Mouse (Mus musculus): ENCODE measurements around the gene Adrb1.

Gene Adrb1

GRCm38 (mm10) chr19:56721387-56722211 lies at the start of gene Adrb1:
TSS of gene Adrb1 (plus strand) at chr19:56722199.
- peak; percentile 18 for DNase-seq (ENCODE audit: low read depth)

DNA sequence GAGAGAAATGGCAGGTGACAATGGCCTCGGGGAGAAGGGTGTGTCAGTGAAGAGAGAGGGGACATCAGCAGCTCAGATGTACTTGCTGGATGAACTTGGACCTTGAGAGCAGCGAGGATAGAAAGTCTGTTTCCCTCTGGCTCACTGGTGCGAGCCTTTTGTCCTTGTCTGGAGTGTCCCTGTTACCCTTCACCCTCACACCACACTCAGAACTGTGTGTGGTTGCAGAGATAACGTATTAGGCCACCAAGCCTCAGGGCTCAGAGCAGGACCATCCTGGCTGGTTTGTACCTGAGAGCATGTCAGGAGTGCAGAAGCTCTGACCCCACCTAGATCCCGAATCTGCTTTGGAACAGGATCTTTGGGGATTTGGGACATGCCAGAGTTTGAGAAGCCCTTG lies 46.3 kb upstream of the Adrb1 start:
- no peak for DNase-seq (ENCODE audit: low read depth)

- DNase-seq (ENCODE audit: low read depth) = no peak
Measured at GRCm38 (mm10) chr19:56676506-56676905, 45.5 kb upstream of the Adrb1 start.

DNA sequence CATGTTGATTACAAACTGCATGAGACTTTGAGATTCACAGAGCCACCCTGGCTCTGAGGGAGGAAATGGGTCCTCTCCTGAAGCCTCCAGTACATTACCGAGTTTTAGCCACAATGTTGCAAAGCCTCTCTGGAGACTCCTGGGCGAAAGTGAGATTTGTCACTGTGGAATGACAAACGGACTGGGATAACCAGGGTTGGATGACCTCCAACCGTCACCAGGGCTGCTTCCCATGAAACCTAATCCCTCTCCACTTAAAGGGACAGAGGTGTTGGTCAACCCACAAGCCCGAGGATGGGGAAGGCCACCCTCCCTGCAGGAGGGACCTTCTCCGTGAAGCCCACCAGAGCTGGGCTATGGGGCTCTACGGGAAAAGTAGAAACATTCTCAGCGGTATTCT lies 44.4 kb upstream of the Adrb1 start:
- no peak for DNase-seq (ENCODE audit: low read depth)

DNA sequence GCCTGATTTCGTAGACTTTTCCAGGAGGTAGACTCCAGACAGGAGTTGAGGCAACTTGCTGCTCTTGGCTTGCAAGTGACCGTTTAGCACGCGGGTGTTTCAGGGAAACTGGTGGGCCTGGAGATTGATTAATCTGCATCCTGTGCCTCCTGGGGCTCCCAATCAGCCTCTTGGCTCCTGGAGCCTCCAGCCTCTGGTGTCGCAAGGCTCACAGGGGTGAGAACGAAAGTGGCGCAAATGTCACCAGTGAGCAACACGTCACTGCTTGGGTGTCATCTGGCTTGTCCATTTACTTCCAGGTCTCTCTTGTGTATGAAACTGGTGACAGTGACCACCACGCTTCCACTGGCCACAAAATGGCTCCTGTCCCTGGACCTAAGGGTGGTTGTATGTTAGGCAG lies 43.5 kb upstream of the Adrb1 start:
- no peak for DNase-seq (ENCODE audit: low read depth)

DNA sequence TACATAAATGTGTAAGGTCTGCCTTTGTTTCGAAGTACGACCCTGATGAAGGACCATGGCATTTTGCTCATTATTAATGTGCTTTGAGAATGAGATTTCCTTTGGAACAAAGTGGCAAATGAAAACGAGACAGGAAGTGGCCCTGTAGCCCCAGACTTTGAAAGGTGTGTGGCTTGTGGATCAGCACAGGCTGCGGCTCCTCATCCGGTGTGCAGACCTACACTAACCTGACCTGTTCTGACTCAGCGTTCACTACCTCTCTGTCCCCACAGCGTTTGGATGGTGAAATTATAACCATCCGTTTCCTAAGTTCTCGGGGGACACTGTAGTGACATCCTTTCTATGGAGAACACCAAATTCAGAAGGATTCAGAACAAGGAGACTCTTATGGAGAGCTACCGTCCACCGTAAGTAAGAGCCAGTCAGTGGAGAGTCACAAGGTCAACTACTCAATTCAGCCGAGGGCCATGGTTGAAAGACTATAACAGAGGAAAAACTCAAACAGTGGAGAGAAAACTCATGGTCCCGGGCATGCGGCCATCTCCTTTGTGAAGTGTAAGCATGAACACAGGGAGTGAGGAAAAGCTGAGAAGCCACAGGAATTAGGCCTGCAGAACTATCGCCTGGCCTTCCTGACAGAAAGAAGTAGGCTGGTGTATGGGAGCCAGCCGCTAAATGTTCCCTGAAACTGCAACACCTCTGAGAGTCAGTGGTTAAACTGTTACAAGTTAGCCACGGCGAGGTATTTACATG lies 42.6 kb upstream of the Adrb1 start:
- peak; percentile 48 for DNase-seq (ENCODE audit: low read depth)

- DNase-seq (ENCODE audit: low read depth) = no peak
Measured at GRCm38 (mm10) chr19:56679992-56680391, 42.0 kb upstream of the Adrb1 start.

- no peak for DNase-seq (ENCODE audit: low read depth)
Measured at GRCm38 (mm10) chr19:56682297-56682696, 39.7 kb upstream of the Adrb1 start.

DNA sequence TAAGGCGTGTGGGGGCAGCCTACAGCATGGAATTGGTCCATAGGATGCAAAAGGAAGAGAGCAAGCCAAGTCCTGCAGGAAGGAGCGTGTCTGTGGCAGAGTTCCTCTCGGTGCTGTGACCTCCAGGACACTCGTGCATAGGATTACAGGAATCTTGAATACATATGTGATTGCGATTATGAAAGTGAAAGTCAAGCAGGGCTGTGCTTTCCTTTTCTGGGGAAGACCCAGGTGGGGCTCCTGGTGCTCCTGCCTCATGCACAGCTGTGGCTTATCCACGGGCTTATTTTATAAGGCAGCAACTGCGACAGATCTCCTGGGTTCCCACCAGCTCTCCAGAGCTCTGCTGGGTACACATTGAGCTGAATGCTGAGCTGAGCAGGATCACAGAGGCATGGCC lies 39.2 kb upstream of the Adrb1 start:
- DNase-seq (ENCODE audit: low read depth) = peak; percentile 47

DNA sequence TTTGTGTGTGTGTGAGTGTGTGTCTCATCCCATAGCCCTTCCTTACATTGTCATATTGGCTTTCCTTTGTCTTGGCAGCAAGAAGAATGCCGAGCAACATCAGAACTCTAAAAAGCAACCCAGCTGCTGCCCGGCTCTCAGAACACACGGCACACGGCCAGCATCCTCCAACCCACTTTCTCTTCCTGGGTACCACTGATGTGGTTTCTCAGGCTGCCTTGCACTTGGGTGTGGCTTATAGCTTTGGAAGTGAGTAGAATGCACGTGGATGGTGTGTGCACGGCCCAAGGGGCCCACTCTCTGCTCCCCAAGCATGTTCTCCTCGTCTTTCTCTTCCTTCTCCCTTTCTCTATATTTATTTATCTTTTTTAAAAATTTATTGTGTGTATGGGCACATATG lies 36.5 kb upstream of the Adrb1 start:
- DNase-seq (ENCODE audit: low read depth) = peak; percentile 37

GRCm38 (mm10) chr19:56686218-56686617 lies 35.8 kb upstream of the Adrb1 start:
- no peak for DNase-seq (ENCODE audit: low read depth)

DNA sequence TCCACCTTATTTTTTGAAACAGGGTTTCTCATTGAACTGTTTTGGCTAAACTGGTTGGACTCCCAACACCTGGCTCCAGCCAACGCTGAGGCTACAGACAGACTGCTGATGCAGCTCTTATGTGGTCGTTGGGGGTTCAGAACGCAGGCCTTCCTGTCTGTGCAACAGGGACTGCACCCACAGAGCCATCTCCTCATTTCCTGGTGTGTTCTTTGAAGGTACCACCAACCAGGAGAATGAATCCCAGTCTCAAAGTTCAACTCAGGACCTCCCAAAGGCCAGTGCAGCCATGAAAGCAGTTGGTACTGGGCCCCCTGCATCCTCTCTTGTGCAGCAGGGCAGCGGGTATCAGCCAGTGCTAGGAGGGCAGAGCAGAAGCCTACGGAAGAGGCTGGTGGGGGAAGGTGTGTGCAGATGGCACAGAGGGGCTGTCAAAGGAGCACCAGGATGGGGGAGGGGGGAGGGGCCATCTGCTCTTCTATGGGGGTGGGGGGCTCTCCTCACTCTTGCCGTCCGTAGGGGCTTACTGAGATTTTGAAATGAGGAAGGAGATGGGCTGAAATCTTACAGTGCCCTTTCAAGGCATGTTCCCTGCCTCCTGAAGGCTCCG lies 34.9 kb upstream of the Adrb1 start:
- DNase-seq (ENCODE audit: low read depth) = peak; percentile 10

GRCm38 (mm10) chr19:56687676-56688075 lies 34.3 kb upstream of the Adrb1 start:
- no peak for DNase-seq (ENCODE audit: low read depth)

GRCm38 (mm10) chr19:56688661-56689335 lies 33.2 kb upstream of the Adrb1 start:
- DNase-seq (ENCODE audit: low read depth) = no peak

DNA sequence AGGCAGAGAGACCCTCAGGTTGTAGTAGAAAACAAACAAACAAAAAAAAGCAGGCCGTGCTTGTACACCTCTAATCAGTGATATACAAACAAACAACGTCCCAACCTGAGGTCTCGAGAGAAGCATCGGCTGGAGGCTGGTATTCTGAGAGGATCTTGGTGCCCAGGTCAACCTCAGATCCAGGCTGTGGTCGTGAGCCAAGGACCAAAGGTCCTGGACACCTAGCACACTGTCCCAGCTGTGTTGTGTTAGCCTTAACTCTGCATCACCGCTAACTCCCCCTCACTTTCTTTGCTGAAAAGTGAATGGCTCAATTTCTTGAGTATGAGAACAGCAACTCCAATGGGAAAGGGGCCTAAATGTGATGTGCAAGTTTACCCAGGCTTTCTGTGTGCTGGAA lies 32.5 kb upstream of the Adrb1 start:
- no peak for DNase-seq (ENCODE audit: low read depth)

- no peak for DNase-seq (ENCODE audit: low read depth)
Measured at GRCm38 (mm10) chr19:56691103-56691502, 30.9 kb upstream of the Adrb1 start.

DNA sequence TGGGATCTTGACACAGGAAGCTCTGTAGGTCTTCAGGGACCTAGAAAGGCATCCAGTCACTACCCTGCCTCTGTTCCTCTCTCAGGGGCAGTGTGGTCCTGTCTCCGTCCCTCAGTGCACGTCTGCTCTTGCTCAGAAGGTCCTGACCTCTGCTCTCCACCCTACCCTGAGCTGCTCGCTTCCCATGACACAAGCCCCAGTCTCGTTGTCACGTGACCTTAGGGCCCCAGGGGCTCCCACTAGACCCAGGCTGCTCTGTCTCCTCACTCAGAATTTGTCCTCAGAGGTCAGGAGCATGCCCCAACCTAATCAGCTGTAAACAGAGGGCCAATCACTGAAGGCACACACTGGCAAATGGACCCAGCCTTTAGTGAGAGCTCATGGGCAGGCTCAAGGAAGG lies 29.5 kb upstream of the Adrb1 start:
- no peak for DNase-seq (ENCODE audit: low read depth)

- DNase-seq (ENCODE audit: low read depth) = no peak
Measured at GRCm38 (mm10) chr19:56697370-56698144, 24.4 kb upstream of the Adrb1 start.

DNA sequence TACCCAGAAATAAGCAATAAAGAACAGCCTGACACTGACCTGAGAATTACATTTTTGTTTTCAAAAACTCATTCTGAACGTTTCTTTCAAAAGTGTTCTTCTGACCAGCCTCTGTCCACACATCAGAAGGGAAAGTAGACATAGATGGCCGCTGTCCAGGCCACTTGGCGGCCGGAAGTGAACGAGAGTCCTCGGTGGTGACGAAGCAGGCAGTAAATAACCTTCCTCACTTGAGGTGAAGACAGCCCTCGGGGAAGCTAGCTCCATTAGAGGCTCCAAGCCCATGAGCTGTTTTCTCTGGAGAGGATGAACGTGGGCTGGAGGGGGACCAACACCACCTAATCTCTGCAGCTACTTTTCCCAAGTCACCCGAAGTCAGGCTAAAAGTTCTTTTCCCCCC lies 21.2 kb upstream of the Adrb1 start:
- no peak for DNase-seq (ENCODE audit: low read depth)

GRCm38 (mm10) chr19:56701404-56702033 lies 20.5 kb upstream of the Adrb1 start:
- DNase-seq (ENCODE audit: low read depth) = no peak

DNA sequence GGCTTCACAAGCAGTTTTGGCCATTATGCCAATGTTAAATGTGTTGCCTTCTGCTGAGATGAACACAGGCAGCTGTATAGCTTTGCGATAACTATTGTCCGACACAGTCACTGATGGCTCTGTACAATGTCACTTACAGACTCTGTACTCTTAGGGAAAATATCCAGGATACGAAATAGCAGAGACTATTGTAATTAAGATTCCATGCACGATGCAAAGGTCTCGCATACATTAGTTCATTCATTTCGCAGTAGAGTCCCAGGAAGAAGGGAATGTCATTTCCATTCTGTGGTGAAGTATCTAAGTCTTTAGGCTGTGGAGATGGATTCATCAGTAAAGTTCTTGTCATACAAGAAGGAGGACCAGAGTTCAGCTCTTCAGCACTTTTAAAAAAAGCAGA lies 20.0 kb upstream of the Adrb1 start:
- no peak for DNase-seq (ENCODE audit: low read depth)
